Mouse (Mus musculus) heart, embryonic 12.5 days (tissue): ENCODE data around the gene Mpi. TPM values are rescaled to one million over a fixed set of nuclear protein-coding genes. Genes with fewer than 3 reads are reported as not detected.

Experiments
- ATAC-seq: fragments of 200-750 bp; cut with Nextera tagmentation; 2 replicates; pipeline ENCODE4 v1.8.0; 2017; ENCODE audit warnings: moderate TSS enrichment, moderate library complexity; ENCODE audit not compliant: insufficient number of reproducible peaks, low FRiP score
- H3K27ac ChIP-seq: fragments of 300-500 bp; sonication (generic); 2 replicates; pipeline ENCODE4 v1.5.1; 2016; ENCODE audit warnings: mild to moderate bottlenecking, moderate library complexity; ENCODE audit not compliant: poor library complexity, severe bottlenecking
- H3K27me3 ChIP-seq: fragments of 300-500 bp; sonication (generic); replicated peaks from 2 replicates; pipeline ENCODE4 v1.6.1; 2016; ENCODE audit warnings: mild to moderate bottlenecking, moderate library complexity
- H3K36me3 ChIP-seq: fragments of 300-500 bp; sonication (generic); 2 replicates; pipeline ENCODE4 v1.6.1; 2016; ENCODE audit warnings: mild to moderate bottlenecking, moderate library complexity
- H3K4me1 ChIP-seq: fragments of 300-500 bp; sonication (generic); replicated peaks from 2 replicates; pipeline ENCODE4 v1.6.1; 2016; ENCODE audit warnings: mild to moderate bottlenecking
- H3K4me2 ChIP-seq: fragments of 300-500 bp; sonication (generic); 2 replicates; pipeline ENCODE4 v1.6.1; 2016; ENCODE audit warnings: mild to moderate bottlenecking, moderate library complexity
- H3K4me3 ChIP-seq: fragments of 300-500 bp; sonication (generic); 2 replicates; pipeline ENCODE4 v1.5.1; 2016; ENCODE audit warnings: mild to moderate bottlenecking
- H3K9ac ChIP-seq: fragments of 300-500 bp; sonication (generic); 2 replicates; pipeline ENCODE4 v1.6.1; 2016; ENCODE audit warnings: mild to moderate bottlenecking, moderate library complexity
- H3K9me3 ChIP-seq: fragments of 300-500 bp; sonication (generic); replicated peaks from 2 replicates; pipeline ENCODE4 v1.6.1; 2016; ENCODE audit warnings: mild to moderate bottlenecking, moderate library complexity
- WGBS: fragments of 180-500 bp; shearing (Covaris S2); methylation state at CpG from one replicate; pipeline ENCODE4 v1.1.7; 2016; 5-methylcytosine and 5-hydroxymethylcytosine counted together
- polyA plus RNA-seq: library from polyadenylated mRNA; unstranded; fragments of >200 nt; fragmentation: Nextera tagmentation; extraction: Ambion mirVana; gene quantifications from 2 replicates; pipeline ENCODE4 v1.2.1, GENCODE M21; 2016

Gene Mpi
- polyA plus RNA-seq, 1 experiment from 2014 or later = 75.6 TPM

DNA sequence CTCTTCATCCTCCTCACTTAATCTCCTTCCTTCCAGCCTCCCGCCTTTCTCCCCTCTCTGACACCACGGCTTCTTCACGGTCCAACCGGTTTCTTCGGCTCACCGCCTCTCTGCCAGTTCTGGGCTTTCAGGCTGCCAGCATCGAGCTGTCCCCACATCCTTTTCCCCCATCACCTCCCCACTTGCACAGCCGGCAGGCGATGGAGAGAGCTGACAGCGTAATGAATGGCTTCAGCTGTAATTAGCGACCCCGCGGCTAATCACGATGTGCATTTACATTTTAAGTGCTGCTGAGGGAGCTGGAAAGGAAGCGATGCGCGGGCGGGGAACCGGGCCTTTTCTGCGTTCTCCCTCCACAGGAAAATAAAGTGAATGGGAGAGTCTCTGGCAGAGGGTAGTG, 50.7 kb downstream of the Mpi start:
- WGBS = 5% methylated on average over 20 of the region's 20 CpGs
- H3K27me3 ChIP-seq = peaks cover 65% of the 10 kb centered on the region
- H3K4me2 ChIP-seq = peak overlapping the region; percentile 100
- H3K9me3 ChIP-seq = no peaks in the 10 kb centered on the region
- H3K4me1 ChIP-seq = peaks cover 54% of the 10 kb centered on the region
- peak overlapping the region; percentile 19 for H3K4me3 ChIP-seq
- H3K9ac ChIP-seq = 0 out of 2 replicates have a peak overlapping the region, but pooled peaks have one; percentile 13
- no peak for ATAC-seq
- no peak overlapping the region for H3K27ac ChIP-seq
- H3K36me3 ChIP-seq = no peaks in the 10 kb centered on the region

DNA sequence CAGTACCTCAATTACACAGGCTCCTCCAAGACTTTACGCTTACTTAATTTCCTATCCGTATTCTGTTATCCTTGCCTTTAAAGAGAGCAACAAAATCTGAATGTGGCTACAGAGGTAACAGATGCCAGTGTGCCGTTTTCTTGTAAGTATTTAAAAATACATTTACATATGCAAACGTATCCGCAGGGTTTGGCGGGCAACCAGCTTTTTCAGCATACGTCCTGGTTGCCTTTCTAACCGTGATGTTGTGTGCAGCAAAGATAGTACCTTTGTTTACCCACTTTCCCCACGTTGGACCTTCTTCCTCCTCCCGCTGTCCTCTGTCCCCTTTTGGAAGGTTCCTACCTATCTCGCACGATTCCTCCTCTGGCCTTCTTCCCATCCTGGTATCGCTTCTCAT, 51.1 kb downstream of the Mpi start:
- peaks cover 52% of the 10 kb centered on the region for H3K4me1 ChIP-seq
- H3K9me3 ChIP-seq = no peaks in the 10 kb centered on the region
- no peak for ATAC-seq
- H3K27ac ChIP-seq = no peak overlapping the region
- peaks cover 65% of the 10 kb centered on the region for H3K27me3 ChIP-seq
- 0 out of 2 replicates have a peak overlapping the region, but pooled peaks have one; percentile 13 for H3K9ac ChIP-seq
- H3K4me2 ChIP-seq = peak overlapping the region; percentile 100
- peak overlapping the region; percentile 19; the same call in 1 of the 2 replicates for H3K4me3 ChIP-seq
- WGBS = 18% methylated on average over 13 of the region's 13 CpGs
- no peaks in the 10 kb centered on the region for H3K36me3 ChIP-seq

DNA sequence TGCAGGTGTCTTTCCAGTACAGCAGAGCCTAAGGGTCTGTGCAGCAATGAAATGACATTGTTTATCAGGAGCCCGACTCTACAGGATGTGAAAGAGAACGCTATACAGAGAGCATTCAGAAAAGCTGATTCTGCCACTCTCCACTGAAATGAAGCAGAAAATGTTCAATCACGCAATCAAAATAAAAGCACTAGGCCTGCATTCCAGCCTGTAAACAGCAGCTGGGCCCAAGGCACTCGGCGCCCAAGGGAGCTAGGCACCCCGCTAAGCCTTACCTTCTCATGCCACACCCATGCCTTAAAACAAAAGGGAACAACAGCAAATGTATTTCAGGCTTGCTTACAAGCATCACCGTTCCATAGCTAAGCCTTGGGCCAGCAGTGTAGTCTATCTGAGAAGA, 54.0 kb downstream of the Mpi start:
- no peaks in the 10 kb centered on the region; the same call in 1 of the 2 replicates for H3K9me3 ChIP-seq
- no peak for ATAC-seq
- no peaks in the 10 kb centered on the region for H3K36me3 ChIP-seq
- no peak overlapping the region for H3K27ac ChIP-seq
- H3K9ac ChIP-seq = no peak overlapping the region
- WGBS = 60% methylated on average over 7 of the region's 7 CpGs
- peaks cover 50% of the 10 kb centered on the region for H3K27me3 ChIP-seq
- no peak overlapping the region for H3K4me2 ChIP-seq
- H3K4me1 ChIP-seq = peaks cover 26% of the 10 kb centered on the region
- no peak overlapping the region for H3K4me3 ChIP-seq

DNA sequence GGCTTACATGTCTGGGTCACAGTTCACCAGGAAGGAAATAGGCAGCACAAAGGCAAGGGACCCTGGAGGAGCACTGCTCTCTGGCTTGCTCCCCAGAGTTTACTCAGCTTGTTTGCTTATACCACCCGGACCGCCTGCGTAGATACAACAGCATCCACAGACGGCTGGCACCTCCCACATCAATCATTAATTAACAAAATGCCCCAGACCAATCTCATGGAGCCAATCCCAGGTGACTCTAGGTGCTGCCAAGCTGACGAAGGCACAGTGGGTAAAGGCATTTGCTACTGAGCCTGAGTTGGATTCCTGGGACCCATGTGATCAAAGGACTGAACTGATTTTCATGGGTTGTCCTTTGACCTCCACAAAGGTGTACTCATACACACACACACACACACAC, 55.3 kb downstream of the Mpi start:
- H3K36me3 ChIP-seq = no peaks in the 10 kb centered on the region
- no peak for ATAC-seq
- H3K4me3 ChIP-seq = no peak overlapping the region
- no peaks in the 10 kb centered on the region; the same call in 1 of the 2 replicates for H3K9me3 ChIP-seq
- peaks cover 15% of the 10 kb centered on the region for H3K4me1 ChIP-seq
- H3K9ac ChIP-seq = no peak overlapping the region
- peaks cover 37% of the 10 kb centered on the region for H3K27me3 ChIP-seq
- no peak overlapping the region for H3K27ac ChIP-seq
- no peak overlapping the region for H3K4me2 ChIP-seq
- WGBS = 68% methylated on average over 5 of the region's 5 CpGs

DNA sequence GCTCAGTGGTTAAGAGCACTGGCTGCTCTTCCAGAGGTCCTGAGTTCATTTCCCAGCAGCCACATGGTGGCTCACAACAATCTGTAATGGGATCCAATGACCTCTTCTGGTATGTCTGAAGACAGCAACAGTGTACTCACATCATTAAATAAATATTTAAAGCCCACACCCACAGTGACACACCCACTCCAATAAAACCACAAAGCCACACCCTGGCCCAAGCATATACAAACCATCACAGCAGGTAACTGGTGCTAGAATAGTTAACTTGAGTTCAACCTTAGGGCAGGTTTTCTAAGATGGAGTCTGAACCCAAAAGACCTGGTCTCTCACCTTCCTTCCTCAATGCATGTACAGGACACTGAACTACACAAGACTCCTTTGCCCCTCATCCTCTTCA, 57.6 kb downstream of the Mpi start:
- Histone ChIP-seq H3K36me3 (no peaks in the 10 kb centered on the region), H3K9me3 (peaks cover 6% of the 10 kb centered on the region; the same call in 1 of the 2 replicates), H3K27ac (no peak overlapping the region), H3K4me2 (no peak overlapping the region), H3K4me3 (no peak overlapping the region), H3K4me1 (0 out of 2 replicates have a peak, but pooled peaks cover 4% of the 10 kb centered on the region), H3K27me3 (peaks cover 15% of the 10 kb centered on the region), H3K9ac (no peak overlapping the region)
- ATAC-seq = no peak

Other genes with a start within 250 kb of the Mpi start
- 19.4 and 20.2 TPM in 2 replicates for gene Ppcdc, start 112.6 kb downstream of the Mpi start, polyA plus RNA-seq
- gene Scamp5, start 84.7 kb downstream of the Mpi start, polyA plus RNA-seq = 11.8 and 12.3 TPM in 2 replicates
- gene Rpp25, start 48.7 kb downstream of the Mpi start, polyA plus RNA-seq = 12.9 and 14.2 TPM in 2 replicates
- gene Cox5a, start 31.5 kb downstream of the Mpi start, polyA plus RNA-seq = 1,377 and 1,385 TPM in 2 replicates
- 12.8 TPM in 2 replicates for gene Fam219b, start 15.2 kb downstream of the Mpi start, polyA plus RNA-seq
- 52.5 and 55.6 TPM in 2 replicates for gene Scamp2, start 8.2 kb upstream of the Mpi start, polyA plus RNA-seq
- 18.1 and 19.5 TPM in 2 replicates for gene Ulk3, start 36.7 kb upstream of the Mpi start, polyA plus RNA-seq
- not detected in 2 replicates for gene Cplx3, start 53.5 kb upstream of the Mpi start, polyA plus RNA-seq
- not detected in 2 replicates for gene Lman1l, start 68.0 kb upstream of the Mpi start, polyA plus RNA-seq
- 16.4 TPM in 2 replicates for gene Csk, start 100.9 kb upstream of the Mpi start, polyA plus RNA-seq
- not detected in 2 replicates for gene Cyp1a2, start 130.9 kb upstream of the Mpi start, polyA plus RNA-seq
- gene Cyp1a1, start 135.2 kb upstream of the Mpi start, polyA plus RNA-seq = not detected in 2 replicates
- gene Edc3, start 155.8 kb upstream of the Mpi start, polyA plus RNA-seq = 21.2 and 21.3 TPM in 2 replicates
- 67.0 and 68.1 TPM in 2 replicates for gene Clk3, start 213.1 kb upstream of the Mpi start, polyA plus RNA-seq